Mouse (Mus musculus) embryo, embryonic 11 days (tissue): ENCODE measurements around the gene Olfr105-ps.

Source experiments
- DNase-seq: peaks from one replicate; pipeline ENCODE4 v3.0.0-alpha.2; 2015

Olfr105-ps gene

DNA sequence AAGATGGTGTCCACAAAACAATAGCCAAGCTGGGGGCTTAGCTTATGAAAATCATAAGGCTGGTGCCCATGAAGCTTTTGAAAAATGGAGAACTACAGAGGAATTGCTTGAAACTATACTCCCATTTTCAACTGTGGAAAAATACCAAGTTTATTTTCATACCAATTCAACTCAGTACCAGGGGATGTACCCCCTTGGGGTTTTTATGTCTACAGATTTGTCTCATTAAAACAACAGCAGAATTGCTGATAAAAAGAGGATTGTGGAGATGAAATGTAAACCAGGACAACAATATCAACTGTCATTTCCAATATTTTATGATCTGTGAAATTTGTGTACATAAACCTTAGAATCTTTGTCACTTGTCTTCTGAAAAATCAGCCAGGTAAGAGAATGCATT is at the start of gene Olfr105-ps:
Olfr105-ps (plus strand) TSS at position 301 of the 400 bp plus-strand sequence.
- no peak for DNase-seq

DNA sequence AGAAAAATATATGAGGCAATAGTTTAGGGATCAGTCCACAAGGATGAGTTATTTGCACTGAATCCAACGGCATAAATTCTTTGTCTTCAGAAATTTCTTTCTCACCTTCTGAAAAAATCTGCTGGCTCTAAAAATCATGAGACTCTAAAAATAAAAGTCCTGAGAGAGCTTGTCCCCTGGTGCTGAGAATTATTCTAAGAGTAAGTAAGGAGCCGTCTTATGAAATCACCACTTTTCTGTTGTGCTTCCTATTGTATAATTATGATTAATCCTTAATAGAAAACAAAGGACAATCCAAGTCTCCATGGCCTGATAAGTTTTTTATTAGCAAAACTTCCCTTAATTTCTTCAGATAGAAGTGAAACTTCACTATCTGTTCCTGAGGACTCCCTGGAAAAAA is 39.2 kb upstream of the Olfr105-ps start, which contains the start of gene Olfr103:
Olfr103 (minus strand) TSS at position 101 of the 400 bp plus-strand sequence.
- no peak for DNase-seq

DNA sequence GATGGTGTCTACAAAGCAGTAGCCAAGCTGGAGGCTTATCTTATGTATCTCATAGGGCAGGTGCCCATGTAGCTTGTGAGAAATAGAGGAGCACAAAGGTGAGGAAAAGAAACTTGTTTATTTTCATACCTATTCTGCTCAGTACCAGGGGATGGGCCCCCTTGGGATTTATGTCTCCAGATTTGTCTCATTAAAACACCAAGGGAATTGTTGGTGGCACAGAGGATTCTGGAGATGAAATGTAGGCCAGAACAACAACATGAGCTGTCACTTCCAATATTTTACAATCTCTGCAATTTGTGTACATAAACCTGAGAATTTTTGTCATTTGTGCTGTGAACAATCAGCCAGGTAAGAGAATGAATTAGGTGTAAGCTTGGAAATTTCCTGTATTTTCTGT is 19.6 kb upstream of the Olfr105-ps start, which contains the start of gene Olfr104-ps:
Olfr104-ps (plus strand) TSS at position 301 of the 400 bp plus-strand sequence.
- DNase-seq = no peak

DNA sequence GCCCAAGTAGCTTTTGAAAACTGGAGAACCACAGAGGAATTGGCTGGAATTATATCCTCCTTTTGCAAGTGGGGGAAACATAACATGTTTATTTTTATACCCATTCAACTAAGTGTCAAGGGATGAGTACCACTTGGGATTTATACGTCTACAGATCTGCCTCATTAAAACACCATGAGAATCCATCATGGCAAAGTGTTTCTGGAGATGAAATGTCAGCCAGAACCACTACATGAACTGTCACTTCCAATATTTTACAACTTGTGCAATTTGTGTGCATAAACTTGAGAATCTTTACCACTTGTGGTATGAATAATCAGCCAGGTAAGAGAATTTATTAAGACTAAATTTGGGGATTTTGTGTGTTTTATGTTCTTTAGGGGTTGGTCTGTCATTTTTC is 11.3 kb downstream of the Olfr105-ps start, which contains the start of gene Olfr106-ps:
Olfr106-ps (plus strand) TSS at position 301 of the 400 bp plus-strand sequence.
- DNase-seq = no peak

DNA sequence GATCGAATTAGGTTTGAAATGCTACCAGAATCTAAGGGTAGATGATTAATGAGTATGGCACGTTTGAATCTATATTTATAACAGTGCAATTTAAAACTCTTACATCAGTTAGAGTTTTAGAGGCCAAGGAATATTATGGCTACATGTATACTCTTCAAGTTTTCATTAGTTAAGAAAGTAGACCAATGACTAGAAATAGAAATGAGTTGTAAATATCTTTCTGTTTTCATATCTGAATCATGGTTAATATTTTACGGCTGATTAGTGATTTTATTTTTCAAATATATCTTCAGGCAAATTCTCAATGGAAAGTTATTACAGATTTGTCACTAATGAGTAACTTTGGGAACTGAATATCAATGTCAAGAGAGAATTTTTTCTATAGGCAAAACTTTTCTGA is 20.1 kb downstream of the Olfr105-ps start, which contains the start of gene Olfr107:
Olfr107 (plus strand) TSS at position 301 of the 400 bp plus-strand sequence.
- no peak for DNase-seq

DNA sequence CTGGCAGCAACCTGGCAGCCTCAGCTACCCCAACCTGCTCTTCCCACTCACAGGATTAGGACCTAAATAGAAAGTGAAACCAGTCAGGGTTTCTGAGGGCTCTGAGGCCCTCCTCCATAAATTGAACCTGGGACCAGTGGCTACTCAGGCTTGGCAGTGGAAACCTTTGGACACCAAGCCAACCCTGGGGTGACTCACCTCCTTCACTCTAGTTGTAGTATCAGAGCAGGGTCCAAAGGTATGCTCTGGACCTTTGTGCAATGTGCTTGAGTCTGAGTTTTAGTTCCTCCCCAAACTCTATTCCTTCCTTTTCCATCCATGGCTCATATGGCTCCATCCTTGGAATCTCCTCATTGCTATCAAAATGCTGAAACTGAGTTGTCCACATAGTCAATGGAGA is 34.5 kb downstream of the Olfr105-ps start:
- no peak for DNase-seq
